Mouse (Mus musculus) urinary bladder, postnatal 10 days (tissue): Measurements from ENCODE around the gene Rab6a.
"Not testable (repeated sequence)": the region's sequence is repeated elsewhere in the genome, so short reads cannot be mapped to it uniquely, and the experiment has no call there.

ENCODE experiments used
- DNase-seq: peaks from one replicate; pipeline ENCODE4 v3.0.0; 2022; ENCODE audit warnings: low spot score

Rab6a gene

DNA sequence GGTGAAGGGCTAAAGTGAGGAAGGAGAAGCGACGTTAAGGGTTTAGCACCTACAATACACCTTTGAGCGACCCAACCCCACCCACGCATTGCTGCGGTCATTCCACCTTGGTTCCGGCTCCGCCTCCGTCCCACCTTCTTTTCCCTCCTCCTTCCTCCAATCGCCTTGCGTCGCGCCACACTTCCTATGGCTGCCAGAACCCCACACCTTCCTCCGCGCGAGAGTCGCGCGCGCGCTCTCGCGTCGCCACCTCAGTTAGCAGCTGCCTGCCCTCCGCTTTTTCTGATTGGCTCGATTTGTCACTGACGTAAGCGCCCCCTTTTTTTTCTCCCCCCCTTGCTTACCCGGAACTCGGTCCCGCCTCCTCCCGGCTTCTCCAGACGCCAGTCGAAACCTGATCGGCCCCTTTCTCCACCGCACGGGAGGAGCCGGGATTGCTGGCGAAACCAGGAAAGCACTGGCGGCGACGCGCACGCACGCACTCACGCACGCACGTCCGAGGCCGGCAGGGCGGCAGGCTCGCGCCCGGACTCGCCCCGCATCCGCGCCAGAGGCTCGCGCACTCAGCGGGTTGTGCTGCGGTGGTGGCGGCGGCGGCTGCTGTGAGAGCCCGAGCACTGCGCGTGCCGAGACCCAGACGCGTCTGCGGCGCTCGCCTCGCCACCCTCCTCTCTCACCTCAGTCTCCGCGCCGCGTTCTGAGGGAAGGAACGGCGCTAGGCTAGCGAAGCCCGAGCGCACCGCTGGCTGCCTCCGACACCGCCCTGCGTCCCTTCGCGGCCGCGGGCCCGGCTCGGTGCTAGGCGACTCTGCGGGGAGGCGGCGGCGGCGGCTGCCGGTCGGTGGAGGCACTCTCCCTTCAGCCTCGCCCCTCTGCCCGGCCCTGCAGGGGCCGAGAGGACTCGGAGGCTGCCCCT is at the start of gene Rab6a:
TSS of gene Rab6a (plus strand) at position 197 of the 916 bp plus-strand sequence.
- peak; percentile 87 for DNase-seq

DNA sequence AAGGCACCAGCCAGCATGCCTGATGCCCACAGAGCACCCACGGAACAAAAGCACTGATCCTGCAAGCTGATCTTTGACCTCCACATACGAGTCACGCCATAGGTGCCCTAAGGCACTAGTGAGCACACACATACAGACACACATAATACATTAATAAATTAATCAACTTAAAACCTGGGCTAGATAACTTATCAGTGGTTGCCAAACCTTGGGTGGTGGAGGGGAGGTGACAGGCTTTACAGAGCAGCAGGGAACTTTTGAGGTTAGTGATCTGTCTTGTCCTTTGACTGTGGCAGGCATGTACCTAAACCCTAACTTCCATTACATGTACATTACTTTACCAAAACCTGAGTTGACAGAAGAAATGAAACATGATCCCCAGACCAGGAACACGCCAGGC is 47.9 kb upstream of the Rab6a start:
- no peak for DNase-seq

DNA sequence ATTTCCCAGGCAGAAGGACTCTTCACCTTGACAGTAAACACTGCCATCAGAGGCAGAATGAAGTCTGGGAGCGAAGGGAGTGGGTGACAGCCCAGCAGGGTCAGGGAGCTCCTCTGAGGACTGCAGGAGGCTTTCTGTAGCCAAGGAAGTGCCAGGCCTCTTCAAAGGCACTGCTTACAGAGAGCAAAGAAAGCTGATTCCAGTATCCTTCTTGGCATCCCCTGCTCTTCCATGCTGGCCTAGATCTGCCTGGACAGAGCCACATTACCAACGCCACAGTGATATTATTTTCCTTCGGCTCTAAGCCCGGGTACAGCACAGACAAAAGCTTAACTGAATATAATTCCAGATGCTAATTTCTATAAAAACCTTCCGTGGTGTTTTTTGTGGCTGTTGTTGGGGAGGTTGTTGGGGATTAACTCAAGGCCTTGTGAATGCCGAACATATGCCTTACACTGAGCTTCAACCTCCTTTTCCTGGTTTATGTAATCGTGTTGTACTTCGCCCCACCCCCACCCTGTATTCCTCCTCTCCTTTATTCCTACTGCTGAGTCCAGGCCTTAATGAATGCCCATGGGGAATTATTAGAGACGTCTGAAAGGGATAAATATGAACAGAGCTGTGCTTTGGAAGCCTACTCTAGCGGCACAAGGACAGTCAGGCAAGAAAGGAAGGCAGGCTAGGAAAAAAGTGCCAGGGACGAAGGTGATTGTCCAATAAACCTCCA is 45.2 kb upstream of the Rab6a start:
- no peak for DNase-seq

DNA sequence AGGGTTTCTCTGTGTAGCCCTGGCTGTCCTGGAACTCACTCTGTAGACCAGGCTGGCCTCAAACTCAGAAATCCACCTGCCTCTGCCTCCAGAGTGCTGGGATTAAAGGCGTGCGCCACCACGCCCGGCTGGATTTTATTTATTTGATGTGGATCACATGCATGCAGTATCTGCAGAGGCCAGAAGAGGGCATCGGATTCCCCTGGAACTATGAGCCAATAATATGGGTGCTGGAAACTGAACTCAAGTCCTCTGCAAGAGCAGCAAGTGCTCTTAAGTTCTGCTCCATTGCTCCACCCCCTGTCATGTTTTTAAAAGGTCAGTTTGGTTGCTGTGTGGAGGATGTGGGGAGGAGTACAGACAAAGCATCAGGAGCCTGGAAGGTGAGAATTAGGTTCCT is 40.0 kb upstream of the Rab6a start:
- DNase-seq = not testable (repeated sequence)

DNA sequence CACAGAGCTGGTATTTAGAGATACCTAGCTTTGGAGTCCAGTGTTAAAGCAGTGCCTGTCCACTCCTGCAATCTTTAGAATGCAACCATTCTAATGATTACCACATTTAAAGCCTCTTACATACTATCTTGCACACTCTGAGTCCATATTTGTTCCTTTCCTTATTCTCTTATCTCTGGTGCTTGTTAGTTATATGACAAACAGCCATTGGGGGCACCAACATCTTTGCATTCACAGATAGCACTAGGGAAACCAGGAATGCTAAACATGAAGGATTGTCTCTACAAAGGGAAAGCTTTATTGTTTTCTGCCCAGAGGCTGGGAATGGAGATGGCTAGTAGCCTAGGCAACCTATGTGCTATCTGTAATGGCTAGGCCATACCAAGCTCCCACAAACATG is 37.3 kb upstream of the Rab6a start:
- DNase-seq = no peak

DNA sequence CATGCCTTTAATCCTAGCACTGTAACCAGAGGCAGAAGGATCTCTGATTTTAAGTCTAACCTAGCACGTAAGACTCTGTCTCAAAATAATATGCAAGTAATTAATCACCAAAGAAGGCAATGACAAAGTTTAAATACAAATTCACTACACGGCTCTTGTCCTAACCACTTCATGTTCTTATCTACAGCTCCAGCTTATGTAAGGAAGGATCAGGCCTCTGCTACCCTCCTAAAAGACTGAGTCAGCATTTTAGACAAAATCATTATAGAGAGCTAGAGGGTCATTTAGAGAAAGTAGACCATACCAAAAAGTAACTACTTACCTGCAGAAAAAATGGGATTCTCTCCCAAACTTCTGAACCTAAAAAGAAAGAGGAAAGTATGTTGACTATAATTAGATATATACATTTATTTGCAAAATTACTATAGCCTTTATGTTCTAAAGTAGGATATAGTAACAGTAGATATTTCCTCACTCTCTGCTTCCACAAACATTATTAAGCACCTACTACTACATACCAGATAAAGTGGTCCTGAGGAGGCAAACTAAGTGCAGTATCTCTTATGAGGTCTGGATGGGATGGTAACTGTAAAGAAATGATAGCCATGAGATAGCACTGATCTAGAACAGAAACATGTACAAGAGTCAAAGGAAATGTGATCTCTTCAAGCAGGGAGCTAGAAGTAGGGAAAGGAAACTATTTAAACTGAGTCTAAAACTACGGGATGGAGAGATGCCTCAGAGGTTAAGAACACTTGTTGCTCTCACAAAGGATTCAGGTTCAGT is 36.1 kb upstream of the Rab6a start:
- no peak for DNase-seq

DNA sequence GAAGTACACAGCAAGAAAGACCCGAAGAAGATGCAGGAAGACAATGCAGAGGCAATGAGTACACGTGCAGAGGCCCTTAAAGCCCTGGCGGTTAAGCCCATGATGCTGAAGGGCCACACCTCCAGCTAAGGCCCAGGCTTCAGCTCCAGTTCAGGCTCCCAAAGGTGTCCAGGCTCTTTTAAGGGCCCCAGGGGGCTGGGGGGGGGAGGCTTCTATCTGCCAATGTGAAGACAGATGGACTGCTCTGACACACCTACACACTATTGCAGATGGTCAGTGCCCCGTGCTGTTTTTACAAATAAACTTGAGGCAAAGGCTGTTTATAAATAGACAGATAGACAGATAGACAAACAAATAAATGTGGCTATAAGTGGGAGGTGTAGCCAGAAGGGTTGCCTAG is 35.1 kb upstream of the Rab6a start:
- no peak for DNase-seq

DNA sequence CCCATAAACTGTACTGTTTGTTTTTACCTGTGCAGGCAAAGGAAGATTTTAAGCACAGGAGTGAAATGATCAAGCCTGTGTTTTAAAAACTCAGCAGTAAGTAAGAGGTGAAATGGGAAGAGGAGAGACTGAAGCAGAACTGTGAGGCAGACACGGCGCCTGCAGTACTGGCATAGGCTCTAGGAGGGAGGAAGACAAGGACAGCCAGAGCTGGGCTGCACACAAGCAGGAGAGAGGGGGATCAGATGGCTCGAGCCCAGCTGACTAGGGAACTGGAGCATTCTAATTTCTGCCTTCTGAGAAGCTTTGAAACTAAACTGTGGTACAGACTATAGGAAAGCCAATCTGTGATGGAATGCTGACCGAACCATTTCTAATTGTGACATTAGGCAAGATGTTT is 34.5 kb upstream of the Rab6a start:
- DNase-seq = no peak

DNA sequence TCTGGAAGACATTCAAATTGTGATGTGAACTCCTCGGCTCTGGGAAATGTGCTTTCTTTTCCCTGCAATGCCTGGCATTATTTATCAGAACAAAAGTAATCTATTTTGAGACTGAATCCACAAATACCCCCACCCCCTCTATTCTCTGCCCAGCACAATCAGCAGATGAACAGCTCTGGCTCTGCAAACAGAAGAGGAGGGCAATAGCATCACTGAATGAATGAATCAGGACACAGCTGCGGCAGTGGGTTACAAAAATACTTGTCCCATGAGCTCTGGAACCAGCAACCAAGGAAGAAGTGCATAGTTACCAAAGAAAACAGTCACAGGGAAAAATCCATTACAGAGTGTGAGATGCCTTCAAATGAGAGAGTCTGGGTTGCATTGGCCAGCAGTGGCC is 28.4 kb upstream of the Rab6a start:
- DNase-seq = no peak

DNA sequence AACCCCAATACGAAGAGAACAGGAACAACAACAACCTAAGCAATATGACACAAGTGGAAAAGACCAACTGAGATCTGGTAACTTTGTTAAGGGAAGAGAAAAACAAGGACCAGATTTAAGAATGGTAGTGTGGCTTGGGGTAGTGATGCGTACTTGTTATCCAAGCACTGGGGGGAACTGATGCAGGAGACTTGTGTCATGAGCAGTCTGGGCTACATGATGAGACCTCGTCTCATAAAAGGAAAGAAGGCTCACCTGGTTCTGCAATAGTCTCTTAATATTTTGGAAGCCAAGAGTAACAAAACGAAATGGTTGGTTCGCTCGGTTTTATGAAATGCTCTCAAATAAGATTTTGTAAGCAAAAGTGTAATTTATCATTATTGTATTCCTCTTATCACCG is 25.0 kb upstream of the Rab6a start:
- no peak for DNase-seq

DNA sequence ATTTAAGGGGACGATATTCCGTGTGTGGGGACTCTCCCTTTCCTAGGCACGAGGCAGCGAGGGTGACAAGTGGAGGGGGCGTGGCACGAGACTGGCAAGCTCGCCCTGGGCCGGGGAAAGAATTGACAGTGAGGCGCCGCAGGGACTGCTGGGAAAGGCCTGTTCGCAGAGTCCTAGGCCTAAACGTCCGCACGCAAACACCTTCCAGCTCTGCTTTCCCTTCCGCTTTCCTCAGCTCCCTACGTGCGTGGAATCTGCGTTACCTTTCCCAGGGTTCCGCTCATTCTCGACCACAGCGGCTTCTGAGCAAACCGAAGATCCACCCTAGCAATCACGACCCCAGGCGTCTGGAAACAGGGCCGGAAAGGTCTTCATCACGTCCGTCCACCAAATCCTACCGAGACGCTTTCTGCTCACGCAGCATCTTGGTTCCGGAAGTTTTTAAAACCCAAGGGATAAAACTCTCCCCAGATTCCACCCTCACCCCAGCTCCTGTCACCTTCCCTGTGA is 24.4 kb upstream of the Rab6a start:
- peak; percentile 42 for DNase-seq

DNA sequence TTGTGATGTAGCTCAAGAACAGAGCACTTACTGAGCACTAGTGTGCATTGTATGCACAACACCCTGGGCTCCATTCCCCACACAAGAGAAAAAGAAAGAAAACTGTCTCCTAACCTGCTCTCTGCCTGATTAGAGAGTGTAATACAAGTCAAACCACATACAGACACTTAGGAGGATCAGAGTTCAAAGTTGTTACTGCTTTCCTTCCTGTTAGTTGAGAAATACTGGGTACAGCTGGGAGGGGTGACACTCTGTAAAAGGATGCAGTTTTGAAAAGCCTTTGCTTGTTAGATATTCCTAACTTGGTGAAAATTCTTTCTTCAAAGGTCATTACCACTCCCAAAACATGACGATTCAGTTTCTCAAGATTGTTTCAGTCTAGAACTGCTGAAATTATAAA is 17.4 kb upstream of the Rab6a start:
- DNase-seq = no peak

DNA sequence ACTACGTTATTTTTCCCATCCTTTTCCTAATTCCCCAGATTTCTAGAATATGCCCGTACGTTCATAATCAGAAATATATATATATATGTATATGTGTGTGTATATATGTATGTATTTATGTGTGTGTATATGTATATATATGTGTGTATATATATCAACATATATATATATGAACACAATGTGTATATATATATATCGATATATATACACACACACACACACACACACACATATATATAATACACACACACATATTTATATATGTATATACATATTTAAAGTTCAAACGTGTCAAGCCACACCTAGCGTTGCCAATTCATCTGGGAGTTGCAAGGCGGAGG is 16.7 kb upstream of the Rab6a start:
- no peak for DNase-seq

DNA sequence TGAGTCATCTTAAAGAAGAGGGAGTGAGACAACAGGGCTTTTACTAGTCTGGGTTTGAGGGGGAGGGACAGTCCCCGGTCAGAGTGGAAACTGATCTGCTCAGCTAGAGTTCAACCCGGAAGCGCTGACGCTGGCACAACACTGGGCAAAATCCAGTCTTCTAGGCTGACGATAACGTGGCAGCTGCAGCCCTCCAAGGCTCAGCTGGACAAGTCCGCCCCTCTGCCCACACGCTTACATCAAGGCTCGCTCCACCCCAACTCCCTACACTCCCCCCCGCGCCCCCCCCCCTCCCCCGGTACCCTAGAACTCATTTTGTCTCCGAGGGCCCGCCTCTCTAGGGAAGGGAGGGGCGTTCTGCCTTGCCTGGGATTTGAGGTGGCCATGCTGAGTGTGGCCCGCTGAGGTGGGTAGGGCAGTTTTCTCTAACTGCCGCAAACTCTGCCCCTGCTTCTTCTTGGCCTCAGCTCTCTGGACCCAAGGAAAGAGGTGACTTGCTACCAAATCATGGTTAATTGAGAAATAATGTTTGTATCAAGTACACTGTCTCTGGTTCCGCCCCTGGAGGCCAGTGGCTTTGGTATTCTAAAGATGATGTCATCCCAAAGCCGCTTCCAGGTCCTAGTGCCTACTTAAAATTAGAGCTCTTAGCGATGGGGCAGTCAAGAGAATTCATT is 16.2 kb upstream of the Rab6a start:
- DNase-seq = peak; percentile 26

DNA sequence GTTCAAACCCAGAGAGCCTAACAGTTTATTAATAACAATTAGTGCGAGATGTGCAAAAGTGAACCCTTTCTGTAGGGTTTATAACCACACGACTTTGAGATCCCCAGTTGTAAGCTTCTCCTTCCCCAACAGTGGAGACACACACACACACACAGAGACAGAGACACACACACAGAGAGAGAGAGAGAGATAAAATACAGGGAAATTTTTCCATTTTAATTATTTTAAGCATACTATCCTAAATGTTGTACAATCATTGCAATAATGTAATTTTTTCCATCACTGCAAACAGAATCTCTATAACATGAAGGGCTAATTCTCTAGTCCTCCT is 15.7 kb upstream of the Rab6a start:
- no peak for DNase-seq

DNA sequence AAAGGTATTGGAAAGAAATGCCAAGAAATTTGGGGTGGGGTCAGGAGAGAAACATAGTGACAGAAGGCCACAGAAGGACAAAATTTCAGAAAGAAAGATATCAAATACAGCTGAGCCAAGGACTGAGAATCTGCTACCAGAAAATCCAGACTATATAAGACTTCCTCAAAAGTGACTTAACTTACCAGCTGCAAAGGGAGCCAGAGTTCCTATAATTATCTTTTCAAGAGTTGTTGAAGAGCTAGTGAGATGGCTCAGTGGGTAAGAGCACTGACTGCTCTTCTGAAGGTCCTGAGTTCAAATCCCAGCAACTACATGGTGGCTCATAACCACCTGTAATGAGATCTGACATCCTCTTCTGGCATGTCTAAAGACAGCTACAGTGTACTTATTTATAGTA is 13.9 kb upstream of the Rab6a start:
- no peak for DNase-seq

DNA sequence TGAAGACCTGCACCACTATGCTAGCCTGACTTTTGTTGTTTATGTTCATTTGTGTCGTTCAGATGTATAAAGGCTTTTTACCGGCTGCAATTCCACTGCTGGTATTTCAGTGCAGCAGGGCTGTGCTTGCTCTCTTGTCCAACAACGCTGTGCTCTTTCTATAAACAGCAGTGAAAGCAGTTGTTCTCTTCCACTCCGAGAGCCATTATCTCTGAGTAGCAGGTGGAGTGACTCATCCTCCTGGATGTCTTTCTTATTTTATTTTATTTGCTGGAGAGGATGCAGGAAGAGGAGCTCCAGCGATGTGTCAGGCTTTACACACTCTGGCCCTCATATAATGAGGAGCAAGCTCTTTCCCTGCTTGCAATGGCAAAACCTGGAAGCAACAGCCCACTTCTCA is 7.0 kb upstream of the Rab6a start:
- DNase-seq = no peak

DNA sequence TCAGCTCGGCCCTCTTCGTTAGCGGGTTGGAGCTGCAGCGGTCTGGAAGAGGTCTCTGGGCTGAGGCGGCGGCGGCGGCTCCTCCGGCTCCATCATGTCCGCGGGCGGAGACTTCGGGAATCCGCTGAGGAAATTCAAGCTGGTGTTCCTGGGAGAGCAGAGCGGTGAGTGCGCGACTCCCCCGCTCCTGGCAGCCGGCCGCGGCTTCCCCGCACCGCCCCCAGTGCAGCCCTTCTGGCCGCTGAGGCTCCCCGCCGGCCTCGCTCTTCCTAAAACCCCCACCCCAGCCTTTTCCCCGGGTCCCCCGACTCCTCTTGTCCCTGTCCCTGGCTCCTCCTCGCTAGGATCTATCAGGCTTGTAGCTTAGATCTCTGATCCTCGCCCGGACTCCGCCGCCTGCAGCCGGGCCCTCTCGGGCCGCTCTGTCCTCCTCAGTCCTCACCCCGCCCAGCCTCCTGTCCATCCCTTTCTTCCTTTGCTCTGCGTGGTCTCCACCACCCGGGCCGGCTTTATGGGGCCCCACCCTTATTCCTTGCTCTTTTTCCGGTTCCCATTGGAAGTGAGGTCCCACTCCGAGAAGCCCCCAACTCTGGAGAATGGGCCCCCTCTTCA is 1.0 kb downstream of the Rab6a start, which contains the start of gene Mrpl48:
TSS of gene Mrpl48 (minus strand) at position 172 of the 612 bp plus-strand sequence.
- peak; percentile 11 for DNase-seq

DNA sequence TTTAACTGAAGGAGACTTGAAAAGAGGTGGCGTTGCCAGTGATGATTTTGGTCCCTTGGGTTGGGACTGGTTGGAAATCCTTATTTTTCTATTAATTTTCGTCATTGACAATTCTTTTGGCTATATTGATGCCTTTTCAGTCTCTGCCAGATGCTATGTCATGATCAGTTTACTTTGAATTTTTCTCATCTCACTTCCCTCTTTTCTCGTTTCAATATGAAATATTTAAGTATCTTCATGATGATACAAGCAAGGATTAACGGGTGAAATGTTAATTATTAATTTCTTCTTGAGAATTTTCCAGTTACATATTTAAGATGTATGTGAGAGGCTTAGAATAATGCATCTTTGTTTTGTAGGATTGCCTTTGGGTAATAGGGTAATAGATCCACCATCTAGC is 1.7 kb downstream of the Rab6a start:
- no peak for DNase-seq

DNA sequence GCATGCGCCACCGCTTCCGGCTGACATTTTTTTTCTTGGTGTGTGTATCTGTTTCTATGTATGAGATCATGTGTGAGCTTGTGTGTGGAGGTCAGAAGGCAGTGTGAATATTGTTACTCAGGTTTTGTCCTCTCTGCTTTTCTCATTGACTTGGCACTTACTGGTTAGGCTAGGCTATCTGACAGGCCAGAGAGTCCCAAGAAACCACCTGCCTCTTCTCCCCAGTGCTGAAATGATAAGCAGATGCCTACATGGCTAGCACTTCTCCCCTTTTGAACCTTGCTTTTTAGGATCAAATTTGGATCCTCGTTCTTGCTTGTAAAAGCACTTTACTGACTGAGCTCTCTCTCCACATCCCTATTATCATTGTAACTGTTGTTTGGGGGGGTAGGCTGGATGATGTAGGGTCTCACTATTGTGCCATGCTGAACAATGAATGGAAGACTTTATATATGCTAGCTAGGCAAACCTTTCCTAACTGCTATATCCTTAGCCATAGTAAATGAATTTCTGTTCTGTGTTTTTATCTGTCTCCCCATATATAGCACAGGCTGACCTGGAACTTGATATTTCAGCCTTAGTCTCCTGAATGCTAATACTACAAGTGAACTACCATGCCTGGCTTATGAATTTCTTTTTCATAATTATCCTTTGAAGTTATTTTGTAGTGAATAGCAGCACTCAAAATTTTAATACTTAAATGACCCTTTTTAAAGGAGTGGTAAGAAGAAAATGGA is 9.1 kb downstream of the Rab6a start:
- DNase-seq = no peak

DNA sequence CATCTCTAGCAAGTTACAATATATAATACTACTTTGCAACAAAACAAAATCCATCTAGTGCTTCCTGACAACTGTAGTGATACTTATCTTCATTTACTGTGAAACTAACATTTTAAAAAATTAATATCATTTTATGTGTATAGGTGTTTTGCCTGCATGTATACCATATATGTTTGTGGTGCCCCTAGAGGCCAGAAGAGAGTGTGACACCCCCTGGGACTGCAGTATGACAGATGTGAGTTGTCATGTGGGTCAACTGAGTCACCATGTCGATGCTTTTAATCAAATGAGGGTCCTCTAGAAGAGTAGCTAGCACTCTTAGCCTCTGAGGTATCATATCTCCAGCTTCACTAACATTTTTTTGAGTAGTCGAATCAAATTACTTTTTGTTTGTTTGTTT is 15.1 kb downstream of the Rab6a start:
- DNase-seq = no peak
